Mouse (Mus musculus): Measurements from ENCODE around the gene Ikbke.

DNA sequence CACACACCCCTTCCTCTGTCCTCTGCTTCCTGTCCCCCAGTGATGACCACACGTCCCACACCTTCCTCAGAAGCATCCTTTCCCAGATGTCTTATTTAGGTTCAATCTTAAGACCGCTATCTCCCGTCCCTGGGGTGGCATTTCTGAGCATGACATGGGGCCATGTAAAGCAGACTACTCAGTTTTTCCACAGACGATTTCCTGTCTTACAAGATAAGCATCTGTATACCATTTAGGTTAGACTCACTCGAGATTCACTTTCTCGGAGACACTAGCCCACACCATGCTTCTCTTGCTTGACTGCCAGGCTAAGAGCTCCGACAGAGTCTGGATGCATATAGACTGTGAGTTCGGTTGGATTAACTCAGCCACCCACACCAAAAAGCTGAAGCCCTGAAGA is 74.9 kb downstream of the Ikbke start:
- TF ChIP-seq CTCF (IDR thresholded peaks at IDR 0.05; ENCODE audit: low read depth, low read length) (no peak), POLR2A (IDR thresholded peaks at IDR 0.05; ENCODE audit: extremely low read depth, insufficient read depth, low read length) (no peak)
